Mouse (Mus musculus) lung, embryonic 16.5 days (tissue): ENCODE results near the gene Akap2. TPM values are rescaled to one million over a fixed set of nuclear protein-coding genes. Genes with fewer than 3 reads are reported as not detected.
A peak's percentile ranks its signal among the peaks of the same experiment; 100 is the strongest.

Experiments
- ATAC-seq: fragments of 200-750 bp; cut with Nextera tagmentation; 2 replicates; pipeline ENCODE4 v1.8.0; 2017; ENCODE audit warnings: low read depth, mild to moderate bottlenecking, moderate library complexity
- H3K27ac ChIP-seq: fragments of 300-500 bp; sonication (generic); 2 replicates; pipeline ENCODE4 v1.5.1; 2014; ENCODE audit warnings: mild to moderate bottlenecking, control low read depth, low read length
- H3K27me3 ChIP-seq: fragments of 300-500 bp; sonication (generic); 2 replicates; pipeline ENCODE4 v1.6.1; 2014; ENCODE audit warnings: low read depth, low read length, mixed read lengths; ENCODE audit not compliant: control insufficient read depth, insufficient read depth
- H3K36me3 ChIP-seq: fragments of 300-500 bp; sonication (generic); 2 replicates; pipeline ENCODE4 v1.6.1; 2014; ENCODE audit warnings: low read length; ENCODE audit not compliant: control insufficient read depth, insufficient read depth
- H3K4me1 ChIP-seq: fragments of 300-500 bp; sonication (generic); replicated peaks from 2 replicates; pipeline ENCODE4 v1.6.1; 2014; ENCODE audit warnings: low read length, mixed read lengths; ENCODE audit not compliant: control insufficient read depth, insufficient read depth
- H3K4me2 ChIP-seq: fragments of 300-500 bp; sonication (generic); 2 replicates; pipeline ENCODE4 v1.6.1; 2014; ENCODE audit warnings: low read depth, low read length, control low read depth
- H3K4me3 ChIP-seq: fragments of 300-500 bp; sonication (generic); 2 replicates; pipeline ENCODE4 v1.5.1; 2014; ENCODE audit warnings: mild to moderate bottlenecking, low read length, control low read depth
- H3K9ac ChIP-seq: fragments of 300-500 bp; sonication (generic); 2 replicates; pipeline ENCODE4 v1.6.1; 2014; ENCODE audit warnings: low read length, control low read depth
- H3K9me3 ChIP-seq: fragments of 300-500 bp; sonication (generic); 2 replicates; pipeline ENCODE4 v1.6.1; 2016; ENCODE audit warnings: low read length; ENCODE audit not compliant: control insufficient read depth
- WGBS: fragments of 180-500 bp; shearing (Covaris S2); extraction: QIAGEN DNeasy Blood & Tissue Kit; methylation state at CpG from one replicate; pipeline ENCODE4 v1.1.7; 2014; 5-methylcytosine and 5-hydroxymethylcytosine counted together
- polyA plus RNA-seq: library from polyadenylated mRNA; unstranded; fragments of >200 nt; fragmentation: Nextera tagmentation; extraction: Ambion mirVana; gene quantifications from 2 replicates; pipeline ENCODE4 v1.2.1, GENCODE M21; 2015

Gene Akap2
- polyA plus RNA-seq, 1 experiment from 2014 or later: 44.4 TPM

DNA sequence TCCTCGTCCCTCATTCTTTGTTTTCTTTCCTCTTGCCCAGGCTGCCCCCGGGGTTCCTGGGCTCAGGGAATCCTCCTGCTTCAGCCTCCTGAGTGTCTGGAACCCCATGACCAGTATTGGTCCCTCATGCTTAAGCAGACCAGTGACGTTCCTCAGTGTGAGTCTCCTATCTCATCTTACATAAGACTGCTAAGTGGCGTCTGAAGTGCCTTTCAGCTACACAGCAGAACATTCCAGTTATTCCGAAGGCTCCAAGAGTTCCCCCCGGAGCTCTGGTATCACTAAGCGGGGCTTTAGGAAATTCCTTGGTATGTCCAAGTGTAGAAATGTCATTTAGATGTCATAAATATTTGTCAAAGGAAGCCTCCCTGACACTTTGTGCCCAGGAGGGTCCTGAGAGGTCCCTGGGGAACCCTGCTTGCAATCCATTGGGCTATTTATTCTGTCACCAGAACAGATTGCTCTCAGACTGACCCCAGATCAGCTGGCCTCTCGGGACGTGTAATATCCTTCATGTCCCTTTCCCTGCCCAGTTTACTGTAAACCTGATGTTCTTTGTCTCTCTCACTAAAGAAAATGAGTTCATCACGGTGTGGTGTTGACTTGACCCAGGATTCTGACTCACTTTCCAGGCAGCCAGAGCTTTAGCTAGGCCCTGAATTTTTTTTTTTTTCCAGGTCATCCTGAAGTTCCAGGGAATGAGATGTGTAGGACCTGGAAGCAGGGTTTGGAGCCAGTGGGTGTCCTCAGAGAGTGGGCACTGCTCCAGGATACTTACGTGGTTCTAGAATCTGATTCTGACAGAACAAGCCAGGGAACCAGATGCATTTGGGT lies 125.2 kb downstream of the Akap2 start:
- H3K36me3 ChIP-seq: no peaks in the 10 kb centered on the region
- H3K4me3 ChIP-seq: no peak overlapping the region
- H3K4me1 ChIP-seq: peaks cover 28% of the 10 kb centered on the region
- H3K27me3 ChIP-seq: no peaks in the 10 kb centered on the region
- H3K9ac ChIP-seq: no peak overlapping the region
- H3K9me3 ChIP-seq: no peaks in the 10 kb centered on the region
- no peak overlapping the region for H3K27ac ChIP-seq
- ATAC-seq: no peak
- WGBS: 50% methylated on average over 11 of the region's 11 CpGs
- H3K4me2 ChIP-seq: no peak overlapping the region

DNA sequence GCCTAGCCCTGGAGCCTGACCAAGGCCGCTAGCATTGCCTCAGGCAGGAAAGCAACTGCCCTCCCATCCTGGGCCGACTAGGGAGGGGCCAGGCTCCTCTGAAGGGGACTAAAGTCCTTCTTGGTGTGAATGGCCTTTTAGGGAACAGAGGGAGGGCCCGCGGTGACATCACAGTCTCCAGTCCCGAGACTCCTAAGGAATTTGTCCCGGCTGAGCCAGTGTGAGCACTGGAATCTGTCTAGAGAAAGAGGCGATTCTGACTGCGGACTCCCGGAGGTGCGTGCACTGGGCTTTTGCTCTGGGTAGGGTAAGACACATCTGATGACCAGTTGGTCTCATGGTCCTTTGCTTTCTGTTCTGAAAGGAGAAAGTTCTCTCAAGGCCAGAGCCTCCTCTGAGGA lies 127.6 kb downstream of the Akap2 start:
- peak overlapping the region; percentile 72 for H3K9ac ChIP-seq
- H3K4me2 ChIP-seq: peak overlapping the region; percentile 65
- H3K27ac ChIP-seq: peak overlapping the region; percentile 96
- no peaks in the 10 kb centered on the region for H3K9me3 ChIP-seq
- H3K27me3 ChIP-seq: no peaks in the 10 kb centered on the region
- ATAC-seq: peak; percentile 93
- peak overlapping the region; percentile 56 for H3K4me3 ChIP-seq
- H3K4me1 ChIP-seq: peaks cover 43% of the 10 kb centered on the region
- H3K36me3 ChIP-seq: peaks cover 3% of the 10 kb centered on the region
- WGBS: 4% methylated on average over 10 of the region's 10 CpGs

- 13% methylated on average over 12 of the region's 12 CpGs for WGBS
- peak overlapping the region; percentile 72 for H3K9ac ChIP-seq
Observed at GRCm38 (mm10) chr4:57845541-57846210, 128.2 kb downstream of the Akap2 start.

GRCm38 (mm10) chr4:57846381-57846990 lies 129.0 kb downstream of the Akap2 start:
- peaks cover 41% of the 10 kb centered on the region for H3K4me1 ChIP-seq

More at GRCm38 (mm10) chr4:57845541-57846210, 128.2 kb downstream of the Akap2 start:
- Histone ChIP-seq H3K27ac (peak overlapping the region; percentile 96), H3K4me1 (peaks cover 41% of the 10 kb centered on the region), H3K36me3 (peaks cover 10% of the 10 kb centered on the region), H3K27me3 (no peaks in the 10 kb centered on the region), H3K9me3 (no peaks in the 10 kb centered on the region), H3K4me3 (peak overlapping the region; percentile 56), H3K4me2 (peak overlapping the region; percentile 65)
- ATAC-seq: no peak

GRCm38 (mm10) chr4:57846991-57847422 lies 129.6 kb downstream of the Akap2 start:
- peak overlapping the region; percentile 65 for H3K4me2 ChIP-seq
- H3K36me3 ChIP-seq: peaks cover 10% of the 10 kb centered on the region
- no peaks in the 10 kb centered on the region for H3K27me3 ChIP-seq
- 9% methylated on average over 8 of the region's 8 CpGs for WGBS
- H3K9ac ChIP-seq: peak overlapping the region; percentile 72
- ATAC-seq: peak; percentile 65
- H3K4me3 ChIP-seq: peak overlapping the region; percentile 56
- H3K4me1 ChIP-seq: peaks cover 46% of the 10 kb centered on the region
- peak overlapping the region; percentile 96 for H3K27ac ChIP-seq
- no peaks in the 10 kb centered on the region for H3K9me3 ChIP-seq

More at GRCm38 (mm10) chr4:57846381-57846990, 129.0 kb downstream of the Akap2 start:
- H3K27me3 ChIP-seq: no peaks in the 10 kb centered on the region
- H3K4me3 ChIP-seq: peak overlapping the region; percentile 56
- peak overlapping the region; percentile 65 for H3K4me2 ChIP-seq
- peak overlapping the region; percentile 72 for H3K9ac ChIP-seq
- 7% methylated on average over 12 of the region's 12 CpGs for WGBS
- peak overlapping the region; percentile 96 for H3K27ac ChIP-seq
- H3K36me3 ChIP-seq: peaks cover 10% of the 10 kb centered on the region
- H3K9me3 ChIP-seq: no peaks in the 10 kb centered on the region
- ATAC-seq: no peak

- Histone ChIP-seq H3K36me3 (peaks cover 10% of the 10 kb centered on the region), H3K9ac (peak overlapping the region; percentile 72), H3K9me3 (no peaks in the 10 kb centered on the region), H3K4me1 (peaks cover 52% of the 10 kb centered on the region), H3K4me2 (peak overlapping the region; percentile 65), H3K27me3 (no peaks in the 10 kb centered on the region), H3K27ac (peak overlapping the region; percentile 96), H3K4me3 (peak overlapping the region; percentile 56)
- WGBS: 73% methylated on average over 3 of the region's 3 CpGs
- no peak for ATAC-seq
Observed at GRCm38 (mm10) chr4:57847676-57848075, 130.2 kb downstream of the Akap2 start.

DNA sequence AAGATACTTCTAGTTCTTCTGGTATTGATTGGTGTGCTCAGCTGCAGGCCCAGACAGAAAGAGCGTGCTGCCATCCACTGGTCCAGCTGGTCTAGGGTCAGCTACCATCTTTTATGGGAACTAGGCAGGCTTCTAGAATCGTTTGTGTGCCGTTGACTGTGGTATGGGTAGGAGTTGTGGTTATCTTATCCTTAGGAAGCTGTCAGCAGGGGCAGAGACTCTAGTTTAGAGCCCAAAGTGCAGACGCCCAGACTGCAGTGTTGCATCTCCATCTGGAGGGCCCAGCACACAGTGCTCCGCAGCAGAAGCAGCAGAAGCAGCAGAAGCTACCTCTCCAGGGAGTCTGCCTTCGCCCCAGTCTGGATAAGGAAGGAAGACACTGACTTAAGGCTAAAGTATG lies 132.0 kb downstream of the Akap2 start:
- no peak overlapping the region for H3K4me2 ChIP-seq
- 78% methylated on average over 6 of the region's 6 CpGs for WGBS
- H3K36me3 ChIP-seq: peaks cover 11% of the 10 kb centered on the region
- H3K27me3 ChIP-seq: no peaks in the 10 kb centered on the region
- H3K9ac ChIP-seq: no peak overlapping the region
- no peak for ATAC-seq
- peaks cover 52% of the 10 kb centered on the region for H3K4me1 ChIP-seq
- H3K27ac ChIP-seq: no peak overlapping the region
- H3K9me3 ChIP-seq: no peaks in the 10 kb centered on the region
- H3K4me3 ChIP-seq: no peak overlapping the region

- Histone ChIP-seq H3K9me3 (no peaks in the 10 kb centered on the region), H3K27me3 (no peaks in the 10 kb centered on the region), H3K4me3 (no peak overlapping the region), H3K9ac (no peak overlapping the region), H3K27ac (no peak overlapping the region), H3K4me2 (no peak overlapping the region), H3K4me1 (peaks cover 41% of the 10 kb centered on the region), H3K36me3 (peaks cover 33% of the 10 kb centered on the region)
- 86% methylated on average over 1 of the region's 1 CpGs for WGBS
- no peak for ATAC-seq
Observed at GRCm38 (mm10) chr4:57851731-57852130, 134.3 kb downstream of the Akap2 start.
